Mouse (Mus musculus): ENCODE measurements around the gene Fmnl3. TPM values are rescaled to one million over a fixed set of nuclear protein-coding genes. Genes with fewer than 3 reads are reported as not detected.
A peak's percentile ranks its signal among the peaks of the same experiment; 100 is the strongest.
"Not testable (repeated sequence)": the region's sequence is repeated elsewhere in the genome, so short reads cannot be mapped to it uniquely, and the experiment has no call there.

The Fmnl3 gene
- total and polyA plus RNA-seq, 2 experiments from 2014 or later: 8.2 to 15.2 TPM

- Histone ChIP-seq H3K9ac (replicated peaks; ENCODE audit: low read length) (no peak overlapping the region), H3K27me3 (ENCODE audit: insufficient read depth, low read length) (no peaks in the 10 kb centered on the region), H3K9me3 (ENCODE audit: low read length) (no peaks in the 10 kb centered on the region), H3K36me3 (ENCODE audit: insufficient read depth, low read length) (no peaks in the 10 kb centered on the region), H3K4me1 (ENCODE audit: insufficient read depth, low read length) (no peaks in the 10 kb centered on the region), H3K4me2 (ENCODE audit: low read depth, low read length) (no peak overlapping the region), H3K4me3 (ENCODE audit: low read length) (no peak overlapping the region), H3K27ac (no peak overlapping the region)
- TF ChIP-seq CTCF (IDR thresholded peaks at IDR 0.05; ENCODE audit: low read depth): no peak
- WGBS: 50% methylated on average over 4 of the region's 4 CpGs
- DNase-seq (ENCODE audit: low spot score) (no peak), ATAC-seq (no peak)
These were observed 17.7 kb upstream of the Fmnl3 start for GRCm38 (mm10) chr15:99387976-99388375.

- 79% methylated on average over 3 of the region's 3 CpGs for WGBS
- no peaks in the 10 kb centered on the region for H3K4me1 ChIP-seq (ENCODE audit: insufficient read depth, low read length)
- DNase-seq (ENCODE audit: low spot score): no peak
These were observed 16.5 kb upstream of the Fmnl3 start for GRCm38 (mm10) chr15:99386796-99387195.

GRCm38 (mm10) chr15:99386110-99386509 lies 15.8 kb upstream of the Fmnl3 start:
- not testable (repeated sequence) for H3K4me2 ChIP-seq (ENCODE audit: low read depth, low read length); H3K36me3 ChIP-seq (ENCODE audit: insufficient read depth, low read length); H3K9me3 ChIP-seq (ENCODE audit: low read length); H3K9ac ChIP-seq (replicated peaks; ENCODE audit: low read length); H3K27ac ChIP-seq; H3K4me3 ChIP-seq (ENCODE audit: low read length); DNase-seq (ENCODE audit: low spot score); H3K27me3 ChIP-seq (ENCODE audit: insufficient read depth, low read length); H3K4me1 ChIP-seq (ENCODE audit: insufficient read depth, low read length); ATAC-seq
- peak; percentile 11; the same call in 1 of the 2 replicates for TF ChIP-seq CTCF (IDR thresholded peaks at IDR 0.05; ENCODE audit: low read depth)
- 68% methylated on average over 3 of the region's 3 CpGs for WGBS

More at GRCm38 (mm10) chr15:99386796-99387195, 16.5 kb upstream of the Fmnl3 start:
- no peaks in the 10 kb centered on the region for H3K27me3 ChIP-seq (ENCODE audit: insufficient read depth, low read length)
- TF ChIP-seq CTCF (IDR thresholded peaks at IDR 0.05; ENCODE audit: low read depth): no peak
- no peak overlapping the region for H3K27ac ChIP-seq
- H3K9me3 ChIP-seq (ENCODE audit: low read length): no peaks in the 10 kb centered on the region
- ATAC-seq: no peak
- no peaks in the 10 kb centered on the region for H3K36me3 ChIP-seq (ENCODE audit: insufficient read depth, low read length)
- no peak overlapping the region for H3K4me3 ChIP-seq (ENCODE audit: low read length)
- H3K9ac ChIP-seq (replicated peaks; ENCODE audit: low read length): no peak overlapping the region
- no peak overlapping the region for H3K4me2 ChIP-seq (ENCODE audit: low read depth, low read length)

- no peaks in the 10 kb centered on the region for H3K9me3 ChIP-seq (ENCODE audit: low read length)
- H3K27ac ChIP-seq: no peak overlapping the region
- no peak overlapping the region for H3K9ac ChIP-seq (replicated peaks; ENCODE audit: low read length)
- DNase-seq (ENCODE audit: low spot score) (no peak), ATAC-seq (no peak)
- H3K4me1 ChIP-seq (ENCODE audit: insufficient read depth, low read length): no peaks in the 10 kb centered on the region
- H3K4me3 ChIP-seq (ENCODE audit: low read length): no peak overlapping the region
- H3K27me3 ChIP-seq (ENCODE audit: insufficient read depth, low read length): no peaks in the 10 kb centered on the region
- H3K36me3 ChIP-seq (ENCODE audit: insufficient read depth, low read length): no peaks in the 10 kb centered on the region
- no peak overlapping the region for H3K4me2 ChIP-seq (ENCODE audit: low read depth, low read length)
- WGBS: 78% methylated on average over 6 of the region's 6 CpGs
- TF ChIP-seq CTCF (IDR thresholded peaks at IDR 0.05; ENCODE audit: low read depth): no peak
These were observed 13.8 kb upstream of the Fmnl3 start for GRCm38 (mm10) chr15:99384071-99384470.

DNA sequence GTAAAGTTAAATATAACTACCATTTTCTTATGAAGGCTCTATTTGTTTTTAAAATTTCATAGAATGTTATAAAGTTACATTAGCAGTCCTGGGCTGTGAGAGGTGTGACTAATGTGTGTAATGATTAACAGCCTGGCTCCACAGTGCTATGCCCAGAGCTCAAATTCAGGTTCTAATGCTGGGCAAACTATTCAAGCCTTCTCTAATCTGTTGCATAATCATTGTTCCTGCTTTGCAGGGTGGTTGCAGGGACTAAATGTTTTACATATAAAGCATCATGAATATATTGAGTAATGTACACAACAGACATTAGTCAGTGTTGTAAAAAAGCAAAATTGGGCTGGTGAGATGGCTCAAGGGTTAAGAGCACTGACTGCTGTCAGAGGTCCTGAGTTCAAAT lies 12.6 kb upstream of the Fmnl3 start:
- TF ChIP-seq CTCF (IDR thresholded peaks at IDR 0.05; ENCODE audit: low read depth): no peak
- no peak overlapping the region for H3K27ac ChIP-seq
- 0 out of 2 replicates have a peak, but pooled peaks cover 3% of the 10 kb centered on the region for H3K9me3 ChIP-seq (ENCODE audit: low read length)
- H3K27me3 ChIP-seq (ENCODE audit: insufficient read depth, low read length): no peaks in the 10 kb centered on the region
- no peaks in the 10 kb centered on the region for H3K36me3 ChIP-seq (ENCODE audit: insufficient read depth, low read length)
- H3K4me3 ChIP-seq (ENCODE audit: low read length): no peak overlapping the region
- no peak overlapping the region for H3K4me2 ChIP-seq (ENCODE audit: low read depth, low read length)
- no peak overlapping the region for H3K9ac ChIP-seq (replicated peaks; ENCODE audit: low read length)
- ATAC-seq (no peak), DNase-seq (ENCODE audit: low spot score) (no peak)
- no peaks in the 10 kb centered on the region for H3K4me1 ChIP-seq (ENCODE audit: insufficient read depth, low read length)

- ATAC-seq: no peak
- 0 out of 2 replicates have a peak, but pooled peaks cover 3% of the 10 kb centered on the region for H3K9me3 ChIP-seq (ENCODE audit: low read length)
- no peaks in the 10 kb centered on the region for H3K4me1 ChIP-seq (ENCODE audit: insufficient read depth, low read length)
- no peak overlapping the region for H3K4me2 ChIP-seq (ENCODE audit: low read depth, low read length)
- no peaks in the 10 kb centered on the region for H3K36me3 ChIP-seq (ENCODE audit: insufficient read depth, low read length)
- no peak for TF ChIP-seq CTCF (IDR thresholded peaks at IDR 0.05; ENCODE audit: low read depth)
- WGBS: 79% methylated on average over 5 of the region's 5 CpGs
- no peak for DNase-seq (ENCODE audit: low spot score)
- H3K4me3 ChIP-seq (ENCODE audit: low read length): no peak overlapping the region
- no peak overlapping the region for H3K27ac ChIP-seq
- H3K9ac ChIP-seq (replicated peaks; ENCODE audit: low read length): no peak overlapping the region
- H3K27me3 ChIP-seq (ENCODE audit: insufficient read depth, low read length): no peaks in the 10 kb centered on the region
These were observed 6.0 kb upstream of the Fmnl3 start for GRCm38 (mm10) chr15:99376240-99376639.

- WGBS: 86% methylated on average over 3 of the region's 3 CpGs
- Histone ChIP-seq H3K4me1 (ENCODE audit: insufficient read depth, low read length) (no peaks in the 10 kb centered on the region), H3K27me3 (ENCODE audit: insufficient read depth, low read length) (no peaks in the 10 kb centered on the region), H3K4me2 (ENCODE audit: low read depth, low read length) (no peak overlapping the region), H3K27ac (no peak overlapping the region), H3K36me3 (ENCODE audit: insufficient read depth, low read length) (no peaks in the 10 kb centered on the region), H3K9ac (replicated peaks; ENCODE audit: low read length) (no peak overlapping the region), H3K9me3 (ENCODE audit: low read length) (0 out of 2 replicates have a peak, but pooled peaks cover 3% of the 10 kb centered on the region), H3K4me3 (ENCODE audit: low read length) (no peak overlapping the region)
- DNase-seq (ENCODE audit: low spot score): no peak
- ATAC-seq: no peak
- TF ChIP-seq CTCF (IDR thresholded peaks at IDR 0.05; ENCODE audit: low read depth): no peak
These were observed 5.3 kb upstream of the Fmnl3 start for GRCm38 (mm10) chr15:99375581-99375980.

Data from hindbrain, postnatal 0 days (tissue).